Mouse (Mus musculus): Measurements from ENCODE around the gene Poln. TPM values are rescaled to one million over a fixed set of nuclear protein-coding genes. Genes with fewer than 3 reads are reported as not detected.
A peak's percentile ranks its signal among the peaks of the same experiment; 100 is the strongest.

Gene Poln
- polyA plus RNA-seq, 1 experiment from 2014 or later, result 0.61 TPM

DNA sequence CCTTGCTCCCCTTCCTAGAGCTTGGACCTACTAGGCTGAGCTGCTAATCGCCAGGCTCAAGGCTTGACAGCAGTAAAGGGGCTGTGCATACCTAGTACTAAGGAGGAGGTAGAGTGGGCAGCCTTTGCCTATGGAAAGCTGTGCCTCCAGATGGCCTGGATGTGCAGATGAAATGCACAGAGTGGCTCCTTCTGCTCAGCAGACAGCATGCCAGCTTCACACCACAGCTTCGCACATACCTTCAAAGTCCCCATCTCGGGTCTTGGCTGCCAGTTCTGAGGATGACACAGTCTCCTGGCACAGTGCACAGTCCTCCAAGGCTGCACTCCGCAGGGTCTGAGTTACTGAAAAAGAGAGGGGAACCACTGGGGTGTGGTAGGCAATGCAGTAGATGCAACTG, 28.0 kb upstream of the Poln start:
- no peak for ATAC-seq (ENCODE audit: low FRiP score, low read depth)
- H3K4me3 ChIP-seq, result no peak overlapping the region
- no peak overlapping the region for H3K9ac ChIP-seq
- H3K27ac ChIP-seq, result no peak overlapping the region
- no peak overlapping the region for H3K4me2 ChIP-seq (replicated peaks)
- no peaks in the 10 kb centered on the region; the same call in 1 of the 2 replicates for H3K36me3 ChIP-seq
- no peaks in the 10 kb centered on the region for H3K27me3 ChIP-seq (replicated peaks)
- no peaks in the 10 kb centered on the region for H3K4me1 ChIP-seq
- H3K9me3 ChIP-seq, result no peaks in the 10 kb centered on the region
- 81% methylated on average over 4 of the region's 4 CpGs for WGBS

DNA sequence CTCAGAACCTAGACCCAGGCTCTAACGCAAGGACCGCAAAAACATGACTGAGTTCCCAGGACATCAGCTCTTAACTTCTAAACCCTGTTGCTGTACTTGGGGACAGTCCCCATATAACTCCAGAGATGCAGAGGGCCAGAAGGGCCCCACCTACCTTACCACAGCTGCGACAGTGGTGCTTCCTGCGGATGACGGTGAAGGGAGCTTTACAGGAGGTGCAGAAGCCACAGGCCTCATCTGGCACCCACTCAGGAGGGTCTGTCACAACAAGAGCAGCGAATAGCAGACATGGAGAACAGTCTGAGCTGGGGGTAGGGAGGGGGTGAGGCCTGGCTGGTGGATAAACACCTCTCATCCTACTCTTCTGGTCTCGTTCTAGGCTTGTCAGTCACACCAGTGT, 27.2 kb upstream of the Poln start:
- no peaks in the 10 kb centered on the region for H3K4me1 ChIP-seq
- no peak overlapping the region for H3K27ac ChIP-seq
- H3K9me3 ChIP-seq, result no peaks in the 10 kb centered on the region
- H3K36me3 ChIP-seq, result no peaks in the 10 kb centered on the region; the same call in 1 of the 2 replicates
- WGBS, result 85% methylated on average over 7 of the region's 7 CpGs
- no peak overlapping the region for H3K9ac ChIP-seq
- H3K4me3 ChIP-seq, result no peak overlapping the region
- no peak overlapping the region for H3K4me2 ChIP-seq (replicated peaks)
- no peak for ATAC-seq (ENCODE audit: low FRiP score, low read depth)
- H3K27me3 ChIP-seq (replicated peaks), result no peaks in the 10 kb centered on the region

DNA sequence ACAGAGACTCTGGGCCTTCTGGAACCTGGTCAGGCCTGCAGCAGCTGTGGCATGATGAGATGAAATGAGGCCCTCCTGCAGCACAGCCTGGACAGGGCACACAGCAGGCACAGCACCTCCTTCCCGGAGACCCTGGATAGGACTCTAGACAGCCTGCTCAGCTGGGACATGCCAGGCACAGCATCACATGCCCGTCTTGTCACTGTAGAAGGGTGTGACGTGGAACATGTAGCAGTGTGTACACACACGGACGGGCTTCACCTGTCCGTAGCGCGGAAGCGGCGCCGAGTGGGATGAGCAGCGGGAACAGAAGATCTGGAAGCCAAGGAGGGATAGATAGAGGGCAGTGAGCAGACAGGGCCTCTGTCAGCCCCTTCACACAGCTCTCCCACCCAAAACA, 26.5 kb upstream of the Poln start:
- Histone ChIP-seq H3K36me3 (no peaks in the 10 kb centered on the region; the same call in 1 of the 2 replicates), H3K9ac (no peak overlapping the region), H3K4me1 (no peaks in the 10 kb centered on the region), H3K4me3 (no peak overlapping the region), H3K27ac (no peak overlapping the region), H3K27me3 (replicated peaks) (no peaks in the 10 kb centered on the region), H3K9me3 (no peaks in the 10 kb centered on the region), H3K4me2 (replicated peaks) (no peak overlapping the region)
- ATAC-seq (ENCODE audit: low FRiP score, low read depth), result no peak
- 92% methylated on average over 12 of the region's 12 CpGs for WGBS

DNA sequence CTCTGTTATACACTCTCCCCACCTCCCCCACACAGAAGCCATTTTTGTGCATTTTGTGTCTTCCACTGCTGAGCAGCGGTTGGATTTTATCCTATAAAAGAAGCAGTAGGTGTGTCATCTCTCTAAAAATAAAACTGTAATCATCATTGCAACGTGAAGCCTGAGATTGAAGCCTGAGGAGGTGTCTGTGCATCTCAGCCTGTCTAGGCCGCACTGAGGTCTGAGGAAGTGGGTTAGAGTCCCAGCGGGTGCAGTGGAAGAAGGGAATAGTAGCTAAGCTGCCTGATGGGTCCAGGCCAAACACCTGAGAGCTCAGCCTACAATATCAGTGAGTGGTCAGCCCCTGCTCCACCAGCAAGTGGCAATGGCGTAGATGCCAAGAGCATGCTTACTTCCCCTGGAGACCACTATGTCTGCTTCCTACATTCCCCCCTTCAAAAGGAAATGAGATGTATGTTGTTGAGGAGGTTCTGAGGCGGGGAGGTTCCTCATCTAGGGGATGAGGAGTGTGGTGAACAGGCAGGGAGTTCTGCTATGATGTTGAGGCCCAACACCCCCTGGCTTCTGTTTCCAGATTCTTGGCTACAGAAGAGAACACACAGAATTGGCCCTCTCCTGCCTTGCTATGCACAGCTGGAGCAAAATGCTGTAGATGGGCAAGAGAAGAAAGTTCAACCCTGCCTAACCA, 25.9 kb upstream of the Poln start:
- H3K4me1 ChIP-seq, result no peaks in the 10 kb centered on the region
- no peak overlapping the region for H3K4me3 ChIP-seq
- no peak for ATAC-seq (ENCODE audit: low FRiP score, low read depth)
- 84% methylated on average over 6 of the region's 6 CpGs for WGBS
- no peaks in the 10 kb centered on the region for H3K27me3 ChIP-seq (replicated peaks)
- no peak overlapping the region for H3K27ac ChIP-seq
- H3K9me3 ChIP-seq, result no peaks in the 10 kb centered on the region
- H3K36me3 ChIP-seq, result no peaks in the 10 kb centered on the region; the same call in 1 of the 2 replicates
- no peak overlapping the region for H3K4me2 ChIP-seq (replicated peaks)
- H3K9ac ChIP-seq, result no peak overlapping the region

DNA sequence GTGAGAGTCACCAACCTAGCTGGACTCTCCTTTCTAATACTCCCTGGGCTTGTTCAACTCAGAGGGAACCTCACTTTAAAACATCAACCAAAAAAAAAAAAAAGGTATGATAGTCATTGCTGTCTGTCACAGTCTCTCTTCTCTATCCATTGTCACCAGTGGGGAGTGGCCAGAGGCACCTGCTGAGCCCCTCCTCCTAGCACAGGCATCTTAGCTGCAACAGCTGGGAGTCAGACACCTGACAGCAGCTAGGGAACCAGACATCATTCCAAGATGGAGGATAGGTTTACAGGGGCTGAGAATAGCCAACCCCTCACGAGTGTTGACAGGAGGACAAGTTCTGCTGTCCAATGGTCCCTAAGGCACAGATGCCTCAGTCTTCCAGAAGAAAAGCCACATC, 25.2 kb upstream of the Poln start:
- H3K4me2 ChIP-seq (replicated peaks), result no peak overlapping the region
- H3K4me1 ChIP-seq, result no peaks in the 10 kb centered on the region
- no peak for ATAC-seq (ENCODE audit: low FRiP score, low read depth)
- no peaks in the 10 kb centered on the region; the same call in 1 of the 2 replicates for H3K36me3 ChIP-seq
- WGBS, result 67% methylated on average over 1 of the region's 1 CpGs
- H3K27ac ChIP-seq, result no peak overlapping the region
- H3K4me3 ChIP-seq, result no peak overlapping the region
- no peaks in the 10 kb centered on the region for H3K9me3 ChIP-seq
- no peak overlapping the region for H3K9ac ChIP-seq
- no peaks in the 10 kb centered on the region for H3K27me3 ChIP-seq (replicated peaks)

DNA sequence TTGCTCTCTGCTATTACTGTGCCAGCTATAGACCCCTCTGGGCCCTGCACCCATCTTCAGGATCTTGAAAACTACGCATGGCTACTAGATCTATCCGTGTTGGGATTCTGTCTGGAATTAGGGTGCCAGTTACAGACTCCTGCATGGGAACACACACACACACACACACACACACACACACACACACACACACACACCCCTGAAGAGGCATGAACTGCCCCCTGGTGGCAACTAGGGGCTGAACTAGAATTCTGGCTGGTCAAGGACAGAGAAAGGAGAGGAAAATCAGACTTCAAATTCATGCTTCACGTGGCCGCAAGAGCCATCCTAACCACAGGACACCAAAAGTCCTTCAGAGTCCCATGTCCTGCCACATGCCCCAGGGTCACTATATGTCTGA, 22.6 kb upstream of the Poln start:
- H3K36me3 ChIP-seq, result no peaks in the 10 kb centered on the region
- H3K9ac ChIP-seq, result no peak overlapping the region
- 0 out of 2 replicates have a peak, but pooled peaks cover 6% of the 10 kb centered on the region for H3K4me1 ChIP-seq
- WGBS, result 72% methylated on average over 4 of the region's 4 CpGs
- H3K9me3 ChIP-seq, result no peaks in the 10 kb centered on the region
- no peaks in the 10 kb centered on the region for H3K27me3 ChIP-seq (replicated peaks)
- no peak overlapping the region for H3K27ac ChIP-seq
- ATAC-seq (ENCODE audit: low FRiP score, low read depth), result no peak
- H3K4me3 ChIP-seq, result no peak overlapping the region
- H3K4me2 ChIP-seq (replicated peaks), result no peak overlapping the region

DNA sequence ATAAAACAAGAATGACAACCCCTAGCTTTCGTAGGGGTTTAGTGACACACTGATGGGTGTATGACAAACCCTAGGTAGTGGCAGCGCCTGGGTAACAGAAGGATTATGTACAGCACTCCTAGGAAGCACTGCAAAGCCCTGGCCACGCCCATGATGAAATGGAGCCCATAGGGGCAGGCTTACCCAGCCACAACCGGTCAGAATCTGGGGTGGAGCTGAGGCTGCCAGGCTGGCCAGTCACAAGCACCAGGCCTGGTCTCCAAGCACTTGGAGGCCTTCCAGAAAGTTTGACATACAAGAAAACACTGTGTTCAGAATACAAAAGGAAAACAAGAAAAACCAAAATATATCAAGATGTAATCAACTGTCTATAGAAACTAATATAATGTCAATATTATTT, 21.8 kb upstream of the Poln start:
- Histone ChIP-seq H3K27ac (no peak overlapping the region), H3K27me3 (replicated peaks) (no peaks in the 10 kb centered on the region), H3K9me3 (no peaks in the 10 kb centered on the region), H3K4me2 (replicated peaks) (no peak overlapping the region), H3K4me3 (no peak overlapping the region), H3K4me1 (peaks cover 14% of the 10 kb centered on the region), H3K9ac (no peak overlapping the region), H3K36me3 (no peaks in the 10 kb centered on the region)
- 47% methylated on average over 4 of the region's 4 CpGs for WGBS
- ATAC-seq (ENCODE audit: low FRiP score, low read depth), result no peak

DNA sequence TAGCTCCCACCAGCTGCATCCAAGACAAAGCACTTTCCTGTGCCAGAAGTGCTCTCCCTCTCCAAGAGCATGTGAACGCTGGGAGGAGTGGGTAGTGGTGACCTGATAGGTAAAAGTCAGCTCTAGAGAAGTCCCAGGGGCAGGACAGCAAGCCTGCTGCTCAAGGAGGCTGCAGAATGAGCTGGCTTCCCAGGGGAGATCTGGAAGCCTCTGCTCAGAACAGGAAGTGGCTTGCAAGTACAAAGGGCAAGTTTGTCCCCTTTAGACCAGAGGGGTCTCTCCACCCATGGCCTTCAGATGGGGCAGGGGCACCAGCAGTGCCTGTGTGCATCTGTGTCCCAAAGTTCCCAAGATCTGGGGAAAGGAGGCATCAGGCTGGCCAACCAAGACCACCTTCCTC, 20.3 kb upstream of the Poln start:
- Histone ChIP-seq H3K4me3 (no peak overlapping the region), H3K27me3 (replicated peaks) (no peaks in the 10 kb centered on the region), H3K4me2 (replicated peaks) (no peak overlapping the region), H3K36me3 (no peaks in the 10 kb centered on the region), H3K9me3 (no peaks in the 10 kb centered on the region), H3K27ac (no peak overlapping the region), H3K4me1 (peaks cover 29% of the 10 kb centered on the region), H3K9ac (no peak overlapping the region)
- 35% methylated on average over 1 of the region's 1 CpGs for WGBS
- ATAC-seq (ENCODE audit: low FRiP score, low read depth), result no peak

DNA sequence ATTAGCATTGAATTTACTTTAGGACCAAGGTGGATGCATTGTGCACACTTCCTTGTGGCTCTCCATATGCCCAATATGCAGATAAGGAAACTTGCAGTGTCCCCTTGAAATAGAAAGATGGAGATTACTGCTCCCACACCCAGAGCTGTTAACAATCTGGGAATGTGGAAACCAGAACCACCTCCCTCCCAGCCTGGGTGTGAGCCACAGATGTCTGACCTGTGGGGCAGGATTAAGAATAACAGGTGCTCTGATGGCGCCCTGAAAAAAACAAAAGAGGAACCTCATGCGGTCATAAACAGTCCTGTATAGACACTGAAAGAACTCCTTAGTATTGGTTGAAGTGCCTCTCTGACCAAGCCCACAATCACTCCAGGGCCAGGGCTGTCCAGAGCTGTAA, 19.6 kb upstream of the Poln start:
- Histone ChIP-seq H3K9ac (no peak overlapping the region), H3K4me2 (replicated peaks) (peak overlapping the region; percentile 87), H3K36me3 (no peaks in the 10 kb centered on the region), H3K4me1 (peaks cover 31% of the 10 kb centered on the region), H3K4me3 (no peak overlapping the region), H3K27ac (no peak overlapping the region), H3K27me3 (replicated peaks) (no peaks in the 10 kb centered on the region), H3K9me3 (no peaks in the 10 kb centered on the region)
- ATAC-seq (ENCODE audit: low FRiP score, low read depth), result no peak
- 70% methylated on average over 2 of the region's 2 CpGs for WGBS

DNA sequence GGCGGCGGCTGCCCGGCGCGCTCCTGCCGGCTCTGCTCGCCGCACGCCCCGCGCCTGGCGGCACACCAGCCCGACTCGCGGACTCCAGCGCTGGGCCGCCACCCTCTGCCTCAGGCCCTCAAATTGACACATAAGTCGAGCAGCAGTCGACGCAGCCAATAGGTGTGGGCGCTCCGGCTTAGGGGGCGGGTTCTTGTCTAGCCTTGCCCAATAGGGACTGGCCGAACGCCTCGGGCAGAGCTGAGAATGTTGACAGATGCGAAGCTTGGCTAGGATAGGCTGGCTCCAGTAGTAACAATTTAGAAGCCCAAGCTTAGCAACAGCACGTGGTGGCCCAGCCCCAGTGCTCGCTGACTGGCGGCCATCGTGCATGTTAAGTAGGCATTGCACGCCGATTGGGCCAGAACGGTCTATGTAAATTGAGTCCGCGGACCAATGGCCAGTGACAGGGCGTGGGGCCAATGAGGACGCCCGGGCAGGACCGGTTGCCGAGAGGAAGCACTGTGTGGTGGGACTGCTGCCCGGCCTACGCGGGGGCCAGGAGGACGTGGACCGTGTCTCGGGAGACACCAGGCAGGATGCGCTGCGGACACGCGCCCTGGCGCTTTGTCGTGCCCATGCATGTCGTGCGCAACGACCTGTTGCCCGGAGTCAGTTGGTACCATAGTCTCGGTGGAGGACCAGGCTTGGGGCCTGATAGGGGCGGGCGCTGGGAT, 18.5 kb upstream of the Poln start, which contains the start of gene Mxd4:
Gene Mxd4 (minus strand): TSS at position 120 of the 716 bp plus-strand sequence.
- H3K9ac ChIP-seq, result peak within 1 kb of the TSS; percentile 82
- H3K36me3 ChIP-seq, result peaks cover 4% of the 10 kb centered on the region; the same call in 1 of the 2 replicates
- H3K4me2 ChIP-seq (replicated peaks), result peak within 1 kb of the TSS; percentile 87
- H3K27me3 ChIP-seq (replicated peaks), result no peaks in the 10 kb centered on the region
- peaks cover 35% of the 10 kb centered on the region for H3K4me1 ChIP-seq
- peak within 1 kb of the TSS; percentile 94 for H3K4me3 ChIP-seq
- H3K9me3 ChIP-seq, result no peaks in the 10 kb centered on the region
- peak; percentile 99 for ATAC-seq (ENCODE audit: low FRiP score, low read depth)
- WGBS, result under 1% methylated on average over 60 of the region's 60 CpGs
- H3K27ac ChIP-seq, result peak within 1 kb of the TSS; percentile 82

DNA sequence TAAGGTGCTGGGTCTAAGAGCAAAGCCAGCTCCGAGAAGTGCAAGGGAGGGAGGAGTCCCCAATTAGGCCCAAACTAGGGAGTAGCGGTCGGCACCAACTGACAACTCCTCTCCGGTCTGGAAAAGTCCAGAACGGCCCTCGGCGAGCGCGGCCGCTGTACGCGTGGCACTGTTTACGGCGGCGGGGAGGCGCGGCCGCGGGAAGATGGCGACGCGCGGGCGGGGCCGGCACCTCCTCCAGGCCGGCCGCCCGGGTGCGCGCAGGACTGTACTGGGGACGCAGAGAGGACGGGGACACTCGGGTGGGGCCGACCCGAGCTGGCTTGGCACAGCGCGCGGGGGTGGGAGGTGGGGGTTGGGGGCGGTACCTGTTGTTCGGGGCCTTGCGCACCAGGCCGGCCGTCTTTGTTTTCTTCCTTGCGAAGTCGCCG, 17.7 kb upstream of the Poln start:
- Histone ChIP-seq H3K4me3 (peak overlapping the region; percentile 94), H3K27ac (peak overlapping the region; percentile 82), H3K36me3 (peaks cover 11% of the 10 kb centered on the region), H3K9ac (peak overlapping the region; percentile 82), H3K4me1 (peaks cover 35% of the 10 kb centered on the region), H3K9me3 (no peaks in the 10 kb centered on the region), H3K27me3 (replicated peaks) (no peaks in the 10 kb centered on the region), H3K4me2 (replicated peaks) (peak overlapping the region; percentile 87)
- ATAC-seq (ENCODE audit: low FRiP score, low read depth), result peak; percentile 41
- under 1% methylated on average over 45 of the region's 46 CpGs for WGBS

DNA sequence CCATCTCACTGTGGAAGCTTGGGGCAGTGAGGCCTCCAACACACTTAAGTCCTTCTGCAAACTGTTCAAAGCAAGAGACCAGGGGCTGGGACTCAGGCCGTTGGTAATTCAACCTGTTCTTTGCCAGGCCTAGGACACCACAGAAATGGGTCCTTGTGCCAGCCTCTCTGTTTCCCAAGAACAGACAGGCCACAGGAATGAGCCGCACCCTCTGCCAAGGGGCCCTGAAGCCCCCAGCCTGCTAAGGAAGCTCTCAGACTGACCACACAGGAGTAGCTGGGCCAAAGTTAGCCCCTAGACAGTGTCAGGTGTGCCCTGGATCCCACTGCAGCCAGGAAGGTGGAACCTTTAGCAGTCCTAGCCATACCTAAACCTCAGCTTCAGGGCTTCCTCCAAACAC, 17.1 kb upstream of the Poln start:
- H3K4me1 ChIP-seq, result peaks cover 35% of the 10 kb centered on the region
- peak overlapping the region; percentile 94 for H3K4me3 ChIP-seq
- ATAC-seq (ENCODE audit: low FRiP score, low read depth), result no peak
- H3K9ac ChIP-seq, result peak overlapping the region; percentile 82
- H3K4me2 ChIP-seq (replicated peaks), result peak overlapping the region; percentile 87
- 74% methylated on average over 2 of the region's 2 CpGs for WGBS
- H3K27me3 ChIP-seq (replicated peaks), result no peaks in the 10 kb centered on the region
- H3K9me3 ChIP-seq, result no peaks in the 10 kb centered on the region
- no peak overlapping the region for H3K27ac ChIP-seq
- peaks cover 14% of the 10 kb centered on the region for H3K36me3 ChIP-seq
